Mouse (Mus musculus): ENCODE data around the gene Phlpp2.
"Not testable (repeated sequence)": the region's sequence is repeated elsewhere in the genome, so short reads cannot be mapped to it uniquely, and the experiment has no call there.

The Phlpp2 gene

GRCm38 (mm10) chr8:109868003-109868679 is at the start of gene Phlpp2:
Gene Phlpp2, plus strand, starts transcription at chr8:109868542.
- peak; percentile 99 for DNase-seq

GRCm38 (mm10) chr8:109823561-109823960 is 44.8 kb upstream of the Phlpp2 start:
- no peak for DNase-seq

DNA sequence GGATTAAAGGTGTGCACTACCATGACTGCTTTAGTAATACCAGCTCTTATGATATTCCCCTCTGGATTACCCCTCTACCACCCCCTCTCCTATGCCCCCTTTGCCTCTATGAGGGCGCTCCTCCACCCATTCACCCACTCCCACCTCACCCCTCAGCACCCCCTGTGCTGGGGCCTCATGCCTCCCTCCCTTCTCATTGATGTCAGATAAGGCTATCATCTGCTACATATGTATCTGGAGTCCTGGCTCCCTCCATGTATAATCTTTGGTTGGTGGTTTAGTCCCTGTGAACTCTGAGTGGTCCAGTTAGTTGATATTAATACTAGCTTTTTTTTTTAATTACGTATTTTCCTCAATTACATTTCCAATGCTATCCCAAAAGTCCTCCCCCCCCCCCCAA is 28.5 kb upstream of the Phlpp2 start:
- DNase-seq: peak; percentile 25

DNA sequence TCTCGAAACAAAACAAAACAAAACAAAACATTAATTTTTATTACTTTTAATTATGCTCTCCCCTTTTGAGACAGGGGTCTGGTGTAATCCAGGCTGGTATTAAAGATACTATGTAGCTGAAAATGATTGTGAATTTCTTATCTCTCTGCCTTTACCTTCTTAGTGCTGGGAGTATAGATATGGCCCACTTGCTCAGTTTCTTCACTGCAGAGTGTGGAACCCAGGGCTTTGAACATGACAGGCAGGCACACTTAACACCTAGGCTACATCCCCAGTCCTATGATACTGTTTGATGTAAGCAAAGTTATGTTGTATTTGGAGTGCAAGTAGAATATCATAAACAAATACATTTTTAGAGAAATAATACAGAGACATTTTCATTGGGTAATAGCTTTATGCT is 25.9 kb upstream of the Phlpp2 start:
- DNase-seq: no peak

DNA sequence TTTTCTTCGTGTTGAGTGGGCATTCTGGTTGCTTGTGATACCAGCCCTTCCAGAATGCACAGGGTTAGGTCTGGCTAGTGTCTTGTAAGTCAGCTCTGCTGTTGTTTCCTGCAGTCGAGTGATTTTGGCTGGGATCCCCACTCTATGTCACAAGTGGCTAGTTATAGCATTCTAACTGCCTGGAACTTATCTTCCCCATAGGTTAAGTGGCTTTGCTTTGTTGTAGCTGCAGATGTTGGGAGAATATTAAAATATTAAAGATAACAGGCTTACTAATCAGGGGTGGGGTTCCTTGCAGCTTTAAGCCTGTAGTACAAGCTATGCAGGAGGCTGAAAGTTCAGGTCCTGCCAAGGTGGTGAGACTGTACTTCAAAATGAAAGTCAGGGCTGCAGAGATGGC is 20.5 kb upstream of the Phlpp2 start:
- peak; percentile 84 for DNase-seq

DNA sequence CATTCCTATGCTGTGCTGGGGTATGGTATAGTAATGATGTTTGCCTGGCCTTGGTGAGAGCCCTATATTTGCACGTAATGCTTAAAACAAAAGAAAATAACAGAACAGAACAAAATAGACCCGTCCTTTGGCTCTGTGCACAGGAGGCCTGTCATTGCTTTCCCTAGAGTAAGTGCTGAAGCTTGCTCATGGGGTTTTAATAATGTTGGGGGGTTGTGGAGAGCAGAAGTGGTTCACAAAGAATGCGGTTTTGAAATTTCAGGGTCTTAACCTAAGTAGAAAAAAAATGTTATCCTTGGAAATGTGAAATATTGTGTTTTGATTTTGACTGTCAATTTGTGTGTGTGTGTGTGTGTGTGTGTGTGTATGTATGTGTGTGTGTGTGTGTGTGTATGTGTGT is 19.4 kb upstream of the Phlpp2 start:
- peak; percentile 60 for DNase-seq

GRCm38 (mm10) chr8:109853423-109853822 is 14.9 kb upstream of the Phlpp2 start:
- DNase-seq: peak; percentile 86

DNA sequence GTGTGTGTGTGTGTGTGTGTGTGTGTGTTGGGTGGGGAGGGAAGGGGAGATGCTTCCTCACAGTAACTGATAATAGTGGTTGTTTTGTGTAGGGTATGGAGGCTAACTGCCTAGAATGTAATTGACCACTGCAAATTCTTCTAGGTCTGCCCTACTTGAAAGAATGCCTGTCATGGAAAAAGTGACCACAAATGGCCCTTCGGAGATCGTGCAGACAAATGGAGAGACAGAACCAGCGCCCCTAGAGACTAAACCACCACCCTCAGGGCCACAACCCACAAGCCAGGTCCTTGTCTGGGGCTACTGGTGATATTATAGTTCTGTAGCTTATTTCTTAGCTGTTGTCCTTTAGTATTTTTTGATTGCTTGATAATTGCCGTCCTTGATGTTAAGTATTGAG is 13.8 kb upstream of the Phlpp2 start:
- no peak for DNase-seq

DNA sequence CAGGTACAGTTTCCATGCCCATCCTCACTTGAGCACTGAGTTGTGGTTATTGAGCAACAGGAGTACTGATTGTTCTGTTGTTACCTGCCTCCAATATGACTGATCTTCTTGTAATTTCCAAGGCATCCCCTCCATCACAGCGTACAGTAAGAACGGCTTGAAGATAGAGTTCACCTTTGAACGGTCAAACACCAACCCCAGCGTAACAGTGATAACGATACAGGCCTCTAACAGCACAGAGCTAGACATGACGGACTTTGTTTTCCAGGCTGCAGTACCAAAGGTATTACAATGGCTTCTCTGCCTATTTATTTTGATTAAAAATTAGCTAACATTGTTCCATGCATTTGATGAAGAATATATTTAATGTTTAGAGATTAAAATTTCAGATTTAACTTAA is 12.9 kb upstream of the Phlpp2 start:
- DNase-seq: no peak

DNA sequence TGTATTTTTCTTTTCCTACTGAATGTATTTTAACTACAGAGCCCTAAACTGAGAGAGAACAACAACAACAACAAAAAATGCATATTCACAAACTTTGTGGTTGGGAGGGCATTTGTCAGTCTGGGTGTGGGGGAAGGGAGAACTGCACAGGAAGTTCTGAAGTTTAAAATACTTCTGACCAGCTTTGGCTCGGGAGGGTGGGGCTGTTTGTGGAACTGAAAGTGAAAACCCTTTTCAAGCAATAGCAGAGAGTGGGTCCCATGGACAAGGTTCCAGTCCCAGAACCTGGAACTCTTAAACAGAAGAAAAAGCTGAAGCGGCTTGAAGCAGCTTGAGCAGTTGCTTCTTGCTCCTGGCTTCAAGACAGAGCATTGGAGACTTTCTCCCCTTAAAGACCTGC is 4.9 kb upstream of the Phlpp2 start:
- DNase-seq: peak; percentile 97

- peak; percentile 33 for DNase-seq
Measured at GRCm38 (mm10) chr8:109864798-109865197, 3.5 kb upstream of the Phlpp2 start.

- DNase-seq: peak; percentile 71
Measured at GRCm38 (mm10) chr8:109865536-109865935, 2.8 kb upstream of the Phlpp2 start.

DNA sequence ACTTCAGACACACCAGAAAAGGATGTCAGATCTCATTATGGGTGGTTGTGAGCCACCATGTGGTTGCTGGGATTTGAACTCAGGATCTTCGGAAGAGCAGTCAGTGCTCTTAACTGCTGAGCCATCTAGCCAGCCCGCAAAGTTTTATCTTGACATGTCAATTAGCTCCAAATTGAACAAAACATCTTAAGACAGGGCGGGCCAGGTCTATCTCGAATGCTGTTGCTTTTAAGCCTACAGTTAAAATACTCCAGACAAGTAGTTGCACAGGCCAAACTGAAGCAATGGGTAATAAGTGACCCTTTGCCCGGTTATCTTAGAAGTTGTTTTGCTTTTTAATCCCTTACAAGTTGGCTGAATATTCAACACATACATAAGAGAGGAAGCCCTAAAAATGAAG is 1.7 kb upstream of the Phlpp2 start:
- DNase-seq: peak; percentile 54

GRCm38 (mm10) chr8:109868680-109869361 is 479 bp downstream of the Phlpp2 start:
- no peak for DNase-seq

DNA sequence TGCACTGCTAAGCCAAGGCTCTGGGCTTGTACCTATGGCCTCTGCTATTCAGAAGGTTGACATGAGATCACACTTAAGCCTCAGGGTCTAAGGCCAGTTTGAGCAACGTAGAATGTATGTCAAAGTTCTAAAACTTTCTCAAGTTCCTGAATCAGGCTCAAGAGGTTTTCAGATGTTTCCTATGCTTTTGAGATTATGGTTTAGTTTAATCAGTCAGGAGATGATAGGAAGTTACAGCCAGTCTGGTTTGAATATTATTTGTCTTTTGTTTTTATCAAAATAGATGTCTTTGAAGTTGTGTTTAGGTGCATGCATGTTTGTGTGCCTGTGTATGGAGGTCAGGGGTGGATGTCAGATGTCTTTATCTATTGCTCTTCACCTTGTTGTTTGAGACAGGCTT is 2.7 kb downstream of the Phlpp2 start:
- DNase-seq: peak; percentile 37

- DNase-seq: not testable (repeated sequence)
Measured at GRCm38 (mm10) chr8:109873800-109874199, 5.5 kb downstream of the Phlpp2 start.

DNA sequence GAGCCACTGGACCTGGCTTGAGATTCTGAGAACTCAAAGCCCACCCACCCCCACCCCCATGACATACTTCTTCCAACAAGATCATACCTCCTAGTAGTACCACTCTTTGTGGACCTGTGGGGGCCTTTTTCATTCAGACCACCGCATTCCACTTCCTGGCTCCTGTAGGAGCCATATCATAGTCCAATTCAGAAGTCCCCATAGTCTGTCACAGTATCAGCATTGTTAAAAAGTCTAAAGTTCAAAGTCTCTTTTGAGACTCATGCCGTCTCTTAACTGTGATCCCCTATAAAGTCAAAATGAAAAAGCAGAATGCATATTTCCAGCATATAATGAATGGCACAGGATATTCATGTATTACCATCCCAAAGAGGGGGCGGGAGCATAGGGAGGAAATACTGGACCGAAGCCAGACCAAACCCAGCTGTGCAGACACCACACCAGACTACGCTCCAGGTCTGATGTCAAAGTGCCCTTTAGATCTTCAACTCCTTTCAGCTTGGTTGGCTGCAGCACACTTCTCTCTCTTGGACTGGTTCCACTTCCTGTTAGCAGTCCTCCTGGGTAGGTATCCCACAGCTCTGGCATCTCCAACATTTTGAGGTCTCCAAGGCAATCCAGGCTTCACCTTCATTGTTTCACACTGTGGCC is 11.8 kb downstream of the Phlpp2 start:
- peak; percentile 70 for DNase-seq

- no peak for DNase-seq
Measured at GRCm38 (mm10) chr8:109885294-109885693, 17.0 kb downstream of the Phlpp2 start.

DNA sequence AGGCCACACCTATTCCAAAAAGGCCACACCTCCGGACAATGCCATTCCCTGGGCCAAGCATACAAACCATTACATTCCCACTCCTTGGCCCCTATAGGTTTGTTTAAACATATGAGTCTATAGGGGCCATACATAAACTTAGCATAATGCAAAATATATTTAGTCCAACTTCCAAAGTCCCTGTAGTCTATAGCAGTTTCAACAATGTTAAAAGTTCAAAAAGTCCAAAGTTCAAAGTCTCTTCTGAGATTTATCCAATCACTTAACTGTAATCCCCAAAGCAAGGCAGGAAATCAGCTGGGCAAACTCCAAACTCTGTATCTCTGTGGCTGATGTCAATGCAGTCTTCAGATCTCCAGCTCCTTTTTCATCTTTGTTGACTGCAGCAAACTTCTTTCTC is 20.9 kb downstream of the Phlpp2 start:
- no peak for DNase-seq

- no peak for DNase-seq
Measured at GRCm38 (mm10) chr8:109890794-109891585, 22.6 kb downstream of the Phlpp2 start.

DNA sequence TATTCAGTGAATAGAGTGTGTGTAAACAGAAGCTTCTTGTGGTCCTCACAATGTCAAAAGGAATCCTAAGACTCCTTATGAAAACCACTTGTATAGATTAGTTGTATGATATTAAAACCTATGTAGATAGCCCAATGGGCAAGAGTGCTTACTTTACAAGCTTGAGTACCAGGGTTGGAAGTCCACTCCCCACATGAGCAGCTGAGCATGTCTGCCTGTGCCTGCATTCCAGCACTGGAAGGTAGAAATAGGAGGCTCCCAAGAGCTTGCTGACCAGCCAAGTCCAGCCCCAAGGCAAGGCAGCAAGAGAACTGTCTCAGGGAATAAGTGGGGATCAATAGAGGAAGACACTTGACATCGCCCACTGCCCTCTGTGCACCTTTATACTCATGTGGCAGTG is 26.3 kb downstream of the Phlpp2 start:
- no peak for DNase-seq

- peak; percentile 61 for DNase-seq
Measured at GRCm38 (mm10) chr8:109895355-109895754, 27.0 kb downstream of the Phlpp2 start.

DNA sequence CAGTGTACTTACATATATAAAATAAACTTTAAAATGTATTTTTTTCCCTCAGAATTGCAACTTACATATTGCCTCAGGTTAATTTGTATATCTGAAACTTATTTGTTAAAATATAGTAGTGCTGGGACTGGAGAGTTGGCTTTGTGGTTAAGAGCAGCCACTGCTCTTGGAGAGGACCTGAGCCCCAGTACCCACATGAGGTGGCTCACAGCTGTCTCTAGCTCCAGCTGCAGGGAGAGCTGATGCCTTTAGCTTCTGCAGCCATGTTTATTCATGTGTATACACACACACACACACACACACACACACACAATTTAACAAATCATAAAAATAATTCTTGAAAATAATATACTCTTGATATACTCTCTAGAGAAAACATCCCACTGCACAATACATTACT is 34.0 kb downstream of the Phlpp2 start:
- no peak for DNase-seq
